Mouse (Mus musculus): ENCODE measurements at regions not wholly inside any gene's neighbourhood (a gene's known extent, or its start where the extent isn't known, plus 50 kb on each side); places are given as distances from the start of the nearest gene placed in this dataset.

GRCm38 (mm10) chr16:25042669-25043440, 243.8 kb upstream of the Tprg start:
- in situ Hi-C loops (cut with MboI; ENCODE audit: unreplicated experiment in 2 of 2), result no loop called here

- in situ Hi-C loops (cut with MboI; ENCODE audit: unreplicated experiment in 2 of 2), result no loop called here
Measured at GRCm38 (mm10) chr16:25044637-25045036, 242.0 kb upstream of the Tprg start.

GRCm38 (mm10) chr16:25047726-25048125, 238.9 kb upstream of the Tprg start:
- in situ Hi-C loops (cut with MboI; ENCODE audit: unreplicated experiment in 2 of 2), result no loop called here

GRCm38 (mm10) chr16:25049928-25050510, 236.6 kb upstream of the Tprg start:
- in situ Hi-C loops (cut with MboI; ENCODE audit: unreplicated experiment in 2 of 2), result loop anchor here (10.0 to 25.0 kb wide), 3 partner anchors 165 to 912 kb away; no protein-coding TSS in a partner anchor

- in situ Hi-C loops (cut with MboI; ENCODE audit: unreplicated experiment in 2 of 2), result loop anchor here (10.0 to 25.0 kb wide), 3 partner anchors 166 to 911 kb away; no protein-coding TSS in a partner anchor
Measured at GRCm38 (mm10) chr16:25051044-25051443, 235.6 kb upstream of the Tprg start.

GRCm38 (mm10) chr16:25052428-25052827, 234.2 kb upstream of the Tprg start:
- in situ Hi-C loops (cut with MboI; ENCODE audit: unreplicated experiment in 2 of 2), result loop anchor here (10.0 to 25.0 kb wide), 3 partner anchors 168 to 910 kb away; no protein-coding TSS in a partner anchor

DNA sequence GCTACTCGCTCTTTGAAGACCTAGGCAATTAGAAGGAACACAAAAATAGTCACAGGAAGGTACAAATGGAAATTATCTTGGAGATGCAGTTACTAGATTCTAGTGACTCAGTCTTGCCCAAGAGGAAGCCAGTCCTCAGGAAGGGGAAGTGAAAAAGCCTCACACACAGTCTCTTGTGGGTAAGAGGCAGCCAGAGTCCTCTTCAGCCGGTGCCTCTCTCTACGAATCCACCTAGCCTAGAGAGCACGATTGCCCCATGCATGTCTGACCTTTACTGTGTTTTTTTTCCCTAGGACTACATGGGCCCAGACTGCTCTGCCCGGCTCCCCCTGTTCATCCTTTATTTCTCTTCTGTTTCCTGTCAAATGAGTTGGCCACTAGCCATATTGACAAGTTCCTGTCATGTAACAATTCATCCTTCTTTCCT, 233.7 kb upstream of the Tprg start:
- in situ Hi-C loops (cut with MboI; ENCODE audit: unreplicated experiment in 2 of 2), result loop anchor here (10.0 to 25.0 kb wide), 3 partner anchors 168 to 909 kb away; no protein-coding TSS in a partner anchor

DNA sequence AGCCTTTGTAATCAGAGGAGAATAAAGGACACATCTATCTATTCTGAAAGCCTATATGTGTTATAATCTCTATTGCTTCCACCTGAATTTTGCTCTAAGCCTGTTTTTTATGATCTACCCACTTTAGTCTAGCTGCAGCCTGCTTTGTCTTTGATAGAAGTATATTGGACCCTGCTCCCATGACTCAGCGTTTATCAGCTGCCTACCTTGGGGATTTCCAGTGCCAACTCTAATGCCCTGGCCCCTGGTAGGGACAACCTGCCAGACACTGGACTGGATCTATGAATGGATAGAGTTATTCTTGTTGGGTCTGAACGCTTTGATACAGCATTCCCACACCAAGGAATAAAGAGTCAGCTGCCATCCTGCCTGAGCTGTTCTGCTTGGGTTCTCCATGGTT, 232.3 kb upstream of the Tprg start:
- in situ Hi-C loops (cut with MboI; ENCODE audit: unreplicated experiment in 2 of 2), result loop anchor here (10.0 to 25.0 kb wide), 3 partner anchors 170 to 908 kb away; no protein-coding TSS in a partner anchor

- in situ Hi-C loops (cut with MboI; ENCODE audit: unreplicated experiment in 2 of 2), result loop anchor here (10.0 to 25.0 kb wide), 3 partner anchors 171 to 907 kb away; no protein-coding TSS in a partner anchor
Measured at GRCm38 (mm10) chr16:25055376-25055775, 231.2 kb upstream of the Tprg start.

GRCm38 (mm10) chr16:25058051-25058747, 228.4 kb upstream of the Tprg start:
- in situ Hi-C loops (cut with MboI; ENCODE audit: unreplicated experiment in 2 of 2), result loop anchor here (10.0 to 25.0 kb wide), 3 partner anchors 173 to 904 kb away; no protein-coding TSS in a partner anchor

DNA sequence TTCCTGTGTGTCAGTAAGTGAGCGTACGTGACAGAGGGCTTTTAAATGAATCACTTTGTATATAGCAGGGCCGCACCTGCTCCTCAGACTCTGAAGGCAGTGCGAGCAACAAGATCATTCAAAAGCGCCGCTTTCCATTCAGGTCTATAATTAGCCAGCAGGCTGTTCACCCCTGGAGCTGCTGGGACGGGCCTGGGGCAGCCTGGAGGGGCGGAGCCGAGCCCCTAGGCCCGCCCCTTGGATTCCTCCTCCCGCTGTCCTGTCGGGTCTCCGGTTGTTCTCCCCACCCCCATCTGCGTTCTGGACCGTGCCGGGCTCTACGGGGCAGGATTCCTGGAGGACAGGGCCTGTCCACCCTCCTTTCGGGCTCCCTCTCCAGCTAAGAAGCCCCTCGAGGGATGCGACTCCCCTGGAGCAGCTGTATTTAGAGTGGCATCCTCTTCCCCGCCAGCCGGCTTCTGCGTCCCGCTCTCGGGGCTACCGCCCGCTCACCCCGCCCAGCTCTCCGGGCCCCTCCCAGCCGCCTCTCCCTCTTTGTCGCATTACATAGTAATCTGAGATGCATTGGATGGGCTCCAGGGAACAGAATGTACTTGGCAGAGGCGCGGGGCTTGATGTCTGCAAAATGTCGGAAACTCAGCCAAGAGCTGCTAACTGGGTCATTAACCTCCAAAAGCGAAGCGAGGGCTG, 227.7 kb upstream of the Tprg start:
- in situ Hi-C loops (cut with MboI; ENCODE audit: unreplicated experiment in 2 of 2), result loop anchor here (10.0 to 25.0 kb wide), 3 partner anchors 174 to 903 kb away; no protein-coding TSS in a partner anchor

DNA sequence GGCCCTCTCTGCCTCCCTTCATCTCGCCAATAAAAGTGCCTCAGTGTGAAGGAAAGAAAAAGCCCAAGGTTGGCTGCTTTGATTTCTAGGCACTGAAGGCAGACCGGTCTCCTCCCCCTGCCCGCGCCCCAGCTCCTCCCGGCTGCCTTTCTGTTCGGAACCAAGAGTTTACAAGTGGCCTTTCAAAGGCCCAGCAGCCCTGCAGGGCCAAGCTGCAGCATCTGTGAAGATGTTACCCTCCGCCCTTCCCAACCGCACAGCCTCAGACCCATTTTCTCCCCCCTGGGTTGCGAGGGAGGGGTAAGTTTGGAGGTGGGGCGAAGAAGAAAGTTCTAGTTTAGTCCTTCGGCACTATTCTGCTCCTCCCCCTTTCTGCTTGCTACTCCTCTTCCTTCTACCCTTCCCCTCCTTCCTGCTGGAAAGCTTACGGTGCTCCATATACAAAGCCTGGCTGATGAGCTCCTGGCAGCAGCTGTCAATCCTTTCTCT, 227.1 kb upstream of the Tprg start:
- in situ Hi-C loops (cut with MboI; ENCODE audit: unreplicated experiment in 2 of 2), result loop anchor here (10.0 to 25.0 kb wide), 3 partner anchors 175 to 903 kb away; no protein-coding TSS in a partner anchor

GRCm38 (mm10) chr16:25060266-25060665, 226.4 kb upstream of the Tprg start:
- in situ Hi-C loops (cut with MboI; ENCODE audit: unreplicated experiment in 2 of 2), result loop anchor here (5.0 to 25.0 kb wide), 7 partner anchors 173 to 902 kb away; no protein-coding TSS in a partner anchor

DNA sequence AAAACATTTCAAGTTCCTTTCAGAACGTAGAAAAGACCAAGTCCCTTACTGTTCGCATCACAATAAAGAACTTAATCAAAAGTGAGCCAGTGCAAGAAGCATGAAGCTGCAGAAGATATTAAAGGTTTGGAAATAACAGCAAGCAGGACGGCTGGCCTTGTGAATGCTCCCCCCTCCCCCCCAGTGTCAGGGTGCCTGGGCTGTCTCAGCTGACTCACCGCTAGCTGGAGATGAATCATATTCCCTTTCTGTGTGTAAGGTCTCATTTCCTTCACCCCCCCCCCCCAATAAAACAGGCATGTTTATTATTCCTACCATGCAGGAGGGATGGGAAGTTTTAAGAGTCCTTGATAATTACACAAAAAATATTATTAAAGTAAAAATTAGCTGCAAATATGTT, 225.0 kb upstream of the Tprg start:
- in situ Hi-C loops (cut with MboI; ENCODE audit: unreplicated experiment in 2 of 2), result loop anchor here (5.0 to 25.0 kb wide), 7 partner anchors 174 to 901 kb away; no protein-coding TSS in a partner anchor

DNA sequence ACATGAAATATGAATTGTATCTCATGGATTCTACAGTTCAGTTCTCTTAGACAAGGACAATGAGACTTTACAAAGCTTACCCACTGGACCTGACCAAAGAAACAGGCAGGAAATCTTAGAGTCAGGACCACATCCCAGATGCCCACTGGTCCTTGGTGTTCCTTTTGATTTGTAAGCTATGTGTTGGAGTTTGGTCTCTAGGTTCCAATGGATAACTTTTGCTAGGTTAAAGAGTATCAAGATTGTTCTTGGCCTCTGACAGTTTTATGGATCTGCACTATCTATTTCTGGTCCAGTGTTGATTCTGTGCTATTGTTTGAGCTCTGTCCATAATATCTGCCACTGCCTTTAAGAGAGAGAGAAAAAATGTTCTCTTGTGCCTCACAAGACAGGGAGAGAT, 222.6 kb upstream of the Tprg start:
- in situ Hi-C loops (cut with MboI; ENCODE audit: unreplicated experiment in 2 of 2), result loop anchor here (5.0 to 25.0 kb wide), 7 partner anchors 177 to 902 kb away; no protein-coding TSS in a partner anchor

DNA sequence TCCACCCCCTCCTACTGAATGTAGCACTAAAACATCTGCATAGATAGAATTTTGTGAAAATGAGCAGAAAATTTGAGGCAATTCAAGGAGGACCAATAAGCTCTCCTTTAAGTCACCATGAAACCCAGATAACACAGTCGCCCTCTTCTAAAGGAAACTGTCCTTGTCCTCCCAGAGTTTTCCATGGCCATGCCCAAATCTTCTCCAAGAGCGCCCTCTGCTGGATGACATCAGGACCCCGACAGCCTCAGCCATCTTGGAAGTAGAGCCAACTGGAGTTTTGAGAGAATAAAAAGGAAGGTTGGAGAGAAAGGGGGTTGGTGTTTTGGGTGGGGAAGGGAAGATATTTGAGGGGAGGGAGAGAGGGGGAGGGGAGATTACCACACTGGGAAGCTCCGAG, 222.1 kb upstream of the Tprg start:
- in situ Hi-C loops (cut with MboI; ENCODE audit: unreplicated experiment in 2 of 2), result loop anchor here (5.0 to 25.0 kb wide), 7 partner anchors 177 to 902 kb away; no protein-coding TSS in a partner anchor

DNA sequence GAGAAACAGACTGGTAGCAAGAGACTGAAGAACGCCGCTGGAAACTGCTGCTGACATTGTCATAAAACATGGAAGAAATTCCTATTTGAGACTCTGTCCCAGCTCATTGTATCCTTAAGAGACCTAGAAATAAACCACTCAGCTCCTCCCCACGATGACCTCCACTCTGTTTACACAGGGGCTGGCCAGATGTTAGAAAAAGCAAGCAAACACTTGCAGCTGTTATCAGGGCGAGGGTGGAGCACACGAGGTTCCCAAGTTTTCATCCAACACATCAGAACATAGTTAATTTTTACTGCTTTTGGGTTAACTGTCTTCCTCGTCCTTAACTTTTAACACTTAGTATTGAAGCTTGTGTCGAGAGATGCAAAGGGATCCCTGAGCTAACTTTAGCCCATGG, 219.8 kb upstream of the Tprg start:
- in situ Hi-C loops (cut with MboI; ENCODE audit: unreplicated experiment in 2 of 2), result loop anchor here (5.0 to 25.0 kb wide), 11 partner anchors 110 to 1085 kb away; no protein-coding TSS in a partner anchor

GRCm38 (mm10) chr16:25067276-25068249, 219.1 kb upstream of the Tprg start:
- in situ Hi-C loops (cut with MboI; ENCODE audit: unreplicated experiment in 2 of 2), result loop anchor here (5.0 to 25.0 kb wide), 11 partner anchors 110 to 1085 kb away; no protein-coding TSS in a partner anchor

Measured in v-Abl transformed pro-B cells (cell line).